Mouse (Mus musculus) WW6 (cell line): ENCODE measurements around the gene Ldhc.
"Not testable (repeated sequence)": the region's sequence is repeated elsewhere in the genome, so short reads cannot be mapped to it uniquely, and the experiment has no call there.

Experiments used
- DNase-seq: peaks from one replicate; pipeline ENCODE4 v3.0.0-alpha.2; 2013; ENCODE audit warnings: low read depth, low spot score

The Ldhc gene

GRCm38 (mm10) chr7:46860996-46861395 is at the start of gene Ldhc:
TSS of gene Ldhc (plus strand) at chr7:46861203.
- DNase-seq: no peak

GRCm38 (mm10) chr7:46814012-46814411 is 47.0 kb upstream of the Ldhc start:
- no peak for DNase-seq

GRCm38 (mm10) chr7:46820876-46821632 is 39.9 kb upstream of the Ldhc start:
- DNase-seq: not testable (repeated sequence)

GRCm38 (mm10) chr7:46827046-46827802 is 33.8 kb upstream of the Ldhc start:
- DNase-seq: no peak

GRCm38 (mm10) chr7:46827803-46828184 is 33.2 kb upstream of the Ldhc start:
- no peak for DNase-seq

GRCm38 (mm10) chr7:46829911-46830310 is 31.1 kb upstream of the Ldhc start:
- DNase-seq: no peak

GRCm38 (mm10) chr7:46830799-46831590 is 30.0 kb upstream of the Ldhc start:
- DNase-seq: no peak

GRCm38 (mm10) chr7:46831693-46832092 is 29.3 kb upstream of the Ldhc start:
- no peak for DNase-seq

GRCm38 (mm10) chr7:46832112-46832810 is 28.7 kb upstream of the Ldhc start:
- DNase-seq: not testable (repeated sequence)

- no peak for DNase-seq
Measured at GRCm38 (mm10) chr7:46833266-46833665, 27.7 kb upstream of the Ldhc start.

GRCm38 (mm10) chr7:46833670-46834255 is 27.2 kb upstream of the Ldhc start:
- no peak for DNase-seq

- DNase-seq: no peak
Measured at GRCm38 (mm10) chr7:46834994-46835610, 25.9 kb upstream of the Ldhc start.

- DNase-seq: no peak
Measured at GRCm38 (mm10) chr7:46836357-46836756, 24.6 kb upstream of the Ldhc start.

- DNase-seq: no peak
Measured at GRCm38 (mm10) chr7:46837073-46837472, 23.9 kb upstream of the Ldhc start.

- DNase-seq: no peak
Measured at GRCm38 (mm10) chr7:46838104-46838671, 22.8 kb upstream of the Ldhc start.

- no peak for DNase-seq
Measured at GRCm38 (mm10) chr7:46838891-46839302, 22.1 kb upstream of the Ldhc start.

GRCm38 (mm10) chr7:46839446-46839845 is 21.6 kb upstream of the Ldhc start:
- DNase-seq: no peak

GRCm38 (mm10) chr7:46839861-46840260 is 21.1 kb upstream of the Ldhc start:
- no peak for DNase-seq

- no peak for DNase-seq
Measured at GRCm38 (mm10) chr7:46840326-46840725, 20.7 kb upstream of the Ldhc start.

- no peak for DNase-seq
Measured at GRCm38 (mm10) chr7:46840787-46841525, 20.0 kb upstream of the Ldhc start, which contains the start of gene Ldha. TSS of gene Ldha (plus strand) at chr7:46841475.
